Mouse (Mus musculus): ENCODE measurements at regions not wholly inside any gene's neighbourhood (a gene's known extent, or its start where the extent isn't known, plus 50 kb on each side); places are given as distances from the start of the nearest gene placed in this dataset.

GRCm38 (mm10) chr1:92269464-92269863, 74.0 kb upstream of the Hdac4 start:
- peaks cover 8% of the 10 kb centered on the region for H3K4me1 ChIP-seq
- no peaks in the 10 kb centered on the region for H3K27me3 ChIP-seq
- H3K4me3 ChIP-seq = no peak overlapping the region
- no peak overlapping the region for H3K27ac ChIP-seq
- 43% methylated on average over 10 of the region's 10 CpGs for WGBS
- no peak overlapping the region for H3K9ac ChIP-seq
- no peak overlapping the region for H3K4me2 ChIP-seq (replicated peaks)
- no peak for ATAC-seq (ENCODE audit: low FRiP score)
- no peaks in the 10 kb centered on the region for H3K36me3 ChIP-seq
- H3K9me3 ChIP-seq (replicated peaks) = no peaks in the 10 kb centered on the region

DNA sequence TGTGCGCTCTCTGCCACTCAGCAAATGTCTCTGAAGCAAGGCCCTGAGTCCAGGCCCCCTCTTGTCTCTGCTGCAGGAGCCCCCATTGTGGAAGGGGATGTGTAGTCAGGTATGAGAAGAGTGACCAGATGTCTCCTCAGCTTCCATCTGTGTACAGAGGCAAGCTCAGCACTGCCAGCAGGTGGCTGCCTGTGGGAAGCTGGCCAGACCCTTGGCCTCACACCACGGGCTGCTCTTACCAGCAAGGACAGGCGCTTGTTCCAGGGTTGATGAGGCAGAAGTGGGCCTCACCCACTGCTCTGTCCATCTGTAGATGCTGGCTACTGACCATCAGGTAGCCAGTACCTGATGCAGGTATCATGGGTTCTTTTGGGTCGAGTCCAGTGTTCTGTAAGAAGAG, 69.4 kb upstream of the Hdac4 start:
- ATAC-seq (ENCODE audit: low FRiP score) = no peak
- Histone ChIP-seq H3K4me2 (replicated peaks) (no peak overlapping the region), H3K4me1 (peaks cover 7% of the 10 kb centered on the region), H3K36me3 (no peaks in the 10 kb centered on the region), H3K4me3 (no peak overlapping the region), H3K27me3 (no peaks in the 10 kb centered on the region), H3K9me3 (replicated peaks) (no peaks in the 10 kb centered on the region), H3K27ac (no peak overlapping the region), H3K9ac (no peak overlapping the region)
- 87% methylated on average over 4 of the region's 4 CpGs for WGBS

DNA sequence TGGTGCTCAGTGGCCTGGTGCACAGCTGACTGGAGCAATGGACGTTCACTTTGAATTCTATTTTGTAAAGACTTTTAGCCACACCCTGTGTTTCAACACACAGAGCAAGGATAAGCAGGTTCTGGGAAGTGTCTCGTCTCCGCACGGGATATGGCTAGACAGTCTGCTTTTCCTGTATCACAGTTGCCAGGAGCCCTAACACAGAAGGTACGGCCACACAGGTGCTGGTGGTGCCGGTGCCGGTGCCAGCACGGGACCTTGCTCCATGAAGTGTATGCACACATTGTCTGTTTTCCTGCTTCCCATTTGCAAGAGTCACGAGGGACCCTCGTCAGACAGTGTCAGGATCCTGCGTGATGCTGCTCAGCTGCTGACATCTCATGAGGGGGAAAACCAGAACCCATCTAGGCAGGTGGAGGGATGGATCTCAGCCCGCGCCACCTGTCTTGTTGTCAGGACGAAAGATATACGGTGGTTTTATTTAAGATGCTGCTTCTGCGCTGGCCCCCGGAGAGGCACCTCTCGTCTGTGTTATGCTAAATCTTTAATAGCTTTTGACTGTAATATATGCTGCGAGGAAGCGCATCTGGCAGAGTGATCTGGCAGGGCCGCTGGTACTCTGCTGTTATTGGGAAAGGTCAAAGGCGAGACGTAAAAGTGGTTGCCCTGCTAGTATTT, 64.4 kb upstream of the Hdac4 start:
- H3K27me3 ChIP-seq = no peaks in the 10 kb centered on the region
- peak overlapping the region; percentile 62 for H3K27ac ChIP-seq
- H3K9me3 ChIP-seq (replicated peaks) = no peaks in the 10 kb centered on the region
- ATAC-seq (ENCODE audit: low FRiP score) = peak; percentile 39; the same call in 1 of the 2 replicates
- H3K4me2 ChIP-seq (replicated peaks) = no peak overlapping the region
- 72% methylated on average over 23 of the region's 23 CpGs for WGBS
- H3K36me3 ChIP-seq = no peaks in the 10 kb centered on the region
- no peak overlapping the region for H3K4me3 ChIP-seq
- peaks cover 6% of the 10 kb centered on the region for H3K4me1 ChIP-seq
- H3K9ac ChIP-seq = no peak overlapping the region

- Histone ChIP-seq H3K9ac (no peak overlapping the region), H3K9me3 (replicated peaks) (no peaks in the 10 kb centered on the region), H3K4me3 (no peak overlapping the region), H3K4me2 (replicated peaks) (no peak overlapping the region), H3K36me3 (no peaks in the 10 kb centered on the region), H3K4me1 (peaks cover 6% of the 10 kb centered on the region), H3K27me3 (no peaks in the 10 kb centered on the region), H3K27ac (no peak overlapping the region)
- ATAC-seq (ENCODE audit: low FRiP score) = no peak
Measured at GRCm38 (mm10) chr1:92258026-92258425, 62.5 kb upstream of the Hdac4 start.

DNA sequence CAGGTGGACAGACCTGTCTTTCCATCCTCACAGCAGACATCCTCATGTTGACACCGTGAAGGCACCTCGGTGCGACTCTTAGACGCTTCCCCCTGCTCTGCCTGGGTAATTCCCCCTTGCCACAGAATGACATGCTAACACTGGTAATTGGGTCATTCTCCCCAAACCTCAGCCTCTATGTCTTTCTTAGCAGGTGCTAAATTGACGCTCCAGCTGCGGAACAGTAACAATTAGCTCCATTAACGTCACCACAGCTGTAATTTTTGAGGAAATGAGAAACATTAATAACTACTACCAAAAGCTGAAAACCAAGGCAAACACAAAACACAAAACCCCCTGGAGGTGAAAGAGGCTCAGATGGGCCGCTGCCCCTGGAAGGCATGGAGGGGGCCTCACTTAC, 57.6 kb upstream of the Hdac4 start:
- WGBS = 79% methylated on average over 8 of the region's 8 CpGs
- Histone ChIP-seq H3K27me3 (no peaks in the 10 kb centered on the region), H3K36me3 (no peaks in the 10 kb centered on the region), H3K4me2 (replicated peaks) (no peak overlapping the region), H3K27ac (no peak overlapping the region), H3K9me3 (replicated peaks) (no peaks in the 10 kb centered on the region), H3K9ac (no peak overlapping the region), H3K4me1 (0 out of 2 replicates have a peak, but pooled peaks cover 4% of the 10 kb centered on the region), H3K4me3 (no peak overlapping the region)
- no peak for ATAC-seq (ENCODE audit: low FRiP score)

- ATAC-seq (ENCODE audit: low FRiP score) = no peak
- no peak overlapping the region for H3K9ac ChIP-seq
- no peak overlapping the region for H3K4me3 ChIP-seq
- H3K27me3 ChIP-seq = no peaks in the 10 kb centered on the region
- 0 out of 2 replicates have a peak, but pooled peaks cover 4% of the 10 kb centered on the region for H3K4me1 ChIP-seq
- no peaks in the 10 kb centered on the region for H3K36me3 ChIP-seq
- H3K27ac ChIP-seq = no peak overlapping the region
- H3K4me2 ChIP-seq (replicated peaks) = no peak overlapping the region
- WGBS = 81% methylated on average over 10 of the region's 10 CpGs
- no peaks in the 10 kb centered on the region for H3K9me3 ChIP-seq (replicated peaks)
Measured at GRCm38 (mm10) chr1:92250594-92251463, 55.3 kb upstream of the Hdac4 start.

Data from hindbrain, embryonic 12.5 days (tissue).